Mouse (Mus musculus) thymus, postnatal 10 days (tissue): ENCODE results near the gene Ccdc148.

Experiments
- DNase-seq, 2 experiments: peaks; one replicate each; pipeline ENCODE4 v3.0.0; 2021; ENCODE audit warnings: low spot score in 2 of 2

Ccdc148 gene

DNA sequence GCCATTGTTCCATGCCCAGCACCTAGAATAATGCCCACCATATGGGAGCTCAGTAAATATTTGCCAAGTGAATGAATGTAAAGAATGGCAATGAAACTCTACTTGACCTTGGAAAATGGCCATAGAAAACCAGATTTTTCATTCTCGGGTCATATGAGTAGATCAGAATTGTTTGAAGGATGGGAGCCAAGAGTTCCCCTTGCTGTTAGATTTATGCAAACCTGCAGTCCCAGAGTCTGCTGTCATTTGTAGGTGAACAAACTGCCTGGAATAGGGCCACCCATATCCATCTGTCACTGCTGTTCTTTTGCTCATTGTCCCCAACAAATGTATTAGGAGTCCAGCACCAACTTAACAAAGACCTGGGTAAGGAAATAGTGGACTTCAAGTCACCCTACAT lies 377.0 kb downstream of the Ccdc148 start:
- no peak for DNase-seq

DNA sequence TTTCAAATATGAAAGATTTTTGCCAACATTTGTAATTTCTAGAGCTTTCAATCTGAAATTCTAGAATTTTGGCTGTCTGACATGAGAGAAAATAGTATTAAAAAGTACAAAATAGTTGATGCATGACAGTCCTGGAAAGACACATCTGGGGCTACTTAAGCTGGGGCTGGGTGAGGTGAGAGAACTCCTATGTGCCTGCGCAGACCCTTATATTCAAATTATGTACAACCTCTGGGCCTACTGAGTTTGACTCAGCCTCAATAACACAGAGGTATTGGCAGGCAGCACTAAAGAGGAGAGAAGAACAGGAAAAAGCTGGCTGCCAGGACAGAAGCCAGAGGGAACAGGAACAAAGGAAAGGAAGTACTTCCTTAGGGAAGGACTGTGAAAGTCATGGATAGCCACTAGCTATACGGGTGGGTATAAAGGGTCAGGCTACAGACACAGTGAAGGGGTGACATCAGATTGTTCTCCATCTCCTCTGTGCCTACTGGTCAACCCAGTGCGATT lies 381.4 kb downstream of the Ccdc148 start:
- DNase-seq = no peak

- no peak for DNase-seq
Measured at GRCm38 (mm10) chr2:58773833-58774232, 386.6 kb downstream of the Ccdc148 start.
